Mouse (Mus musculus) ES-E14 (cell line): ENCODE data around the gene Rgma.

Experiments used
- CHD2 ChIP-seq: IDR thresholded peaks from 2 replicates; pipeline ENCODE4 v1.6.1; 2014; ENCODE audit warnings: mild to moderate bottlenecking, low read depth, low read length, inconsistent platforms
- MAFK ChIP-seq: IDR thresholded peaks from 2 replicates; pipeline ENCODE4 v1.6.1; 2014; ENCODE audit warnings: mild to moderate bottlenecking, low read depth, low read length, inconsistent platforms; ENCODE audit not compliant: insufficient read depth
- ZC3H11A ChIP-seq: IDR thresholded peaks from 2 replicates; pipeline ENCODE4 v1.6.1; 2012; ENCODE audit warnings: low read depth, mild to moderate bottlenecking, inconsistent platforms, low read length, borderline replicate concordance
- ZNF384 ChIP-seq: IDR thresholded peaks from 2 replicates; pipeline ENCODE4 v1.6.1; 2012; ENCODE audit warnings: low read depth, low read length, inconsistent platforms

DNA sequence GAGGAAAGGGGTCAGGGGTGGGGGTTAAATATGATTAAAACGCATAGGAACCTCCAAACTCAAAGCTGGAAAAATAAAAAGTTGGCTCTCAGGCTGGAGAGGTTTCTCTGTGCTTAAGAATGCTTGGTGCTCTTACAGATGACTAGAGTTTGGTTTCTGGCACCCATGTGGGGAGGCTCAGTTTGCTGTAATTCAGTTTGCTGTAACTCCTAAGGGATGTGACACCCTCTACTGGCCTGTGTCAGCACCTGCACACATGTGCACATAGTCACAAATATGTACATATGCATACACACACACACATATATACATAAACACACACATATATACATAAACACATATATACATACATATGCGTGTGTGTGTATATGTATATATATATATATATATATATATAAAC, 13.6 kb downstream of the Rgma start:
- TF ChIP-seq MAFK = no peak
- no peak for TF ChIP-seq ZNF384
- no peak for TF ChIP-seq CHD2
- no peak for TF ChIP-seq ZC3H11A
